28 mouse cellular contexts compared by ENCODE assay signal in genomic region chr2:112861792-112862191, GRCm38 (mm10).
A peak's percentile ranks its signal among the peaks of the same experiment; 100 is the strongest.
DNase-seq lines count a peak whose midpoint lies in the region; ATAC-seq and TF ChIP-seq lines count a peak whose summit lies in the region.
"Had no signal": no experiment of that assay in that cellular context is flagged by ENCODE, and none has a peak within 500 bp of the region (broad histone marks: within the 10 kb centered on the region; RNA-seq: fewer than 3 reads in every experiment).

No protein-coding gene starts in this region.

- no peaks in the 10 kb centered on the region for H3K27me3 ChIP-seq in forebrain, embryonic 14.5 days (replicated peaks; ENCODE audit: control insufficient read depth, insufficient read depth, low read length)
- no peaks in the 10 kb centered on the region for H3K27me3 ChIP-seq in forebrain, embryonic 15.5 days
- H3K27me3 ChIP-seq in heart, embryonic 11.5 days (ENCODE audit: control insufficient read depth, insufficient read depth, low read length), result no peaks in the 10 kb centered on the region
- no peaks in the 10 kb centered on the region for H3K27me3 ChIP-seq in midbrain, embryonic 11.5 days (ENCODE audit: control insufficient read depth, insufficient read depth, low read length)
- no peaks in the 10 kb centered on the region for H3K27me3 ChIP-seq in midbrain, embryonic 14.5 days (ENCODE audit: control insufficient read depth, insufficient read depth, low read length)
- H3K27me3 ChIP-seq in stomach, postnatal 0 days (ENCODE audit: control insufficient read depth, insufficient read depth, low read length), result no peaks in the 10 kb centered on the region
- H3K27me3 ChIP-seq: hindbrain, embryonic 15.5 days; limb, embryonic 15.5 days; lung, embryonic 15.5 days; megakaryocyte, embryonic 14.5 days; neural tube, embryonic 13.5 days had no signal

- H3K4me1 ChIP-seq in forebrain, embryonic 14.5 days (ENCODE audit: control insufficient read depth, insufficient read depth, low read length), result no peaks in the 10 kb centered on the region
- no peaks in the 10 kb centered on the region for H3K4me1 ChIP-seq in forebrain, embryonic 15.5 days
- H3K4me1 ChIP-seq in heart, embryonic 11.5 days (ENCODE audit: control insufficient read depth, insufficient read depth, low read length), result no peaks in the 10 kb centered on the region
- H3K4me1 ChIP-seq in midbrain, embryonic 11.5 days (ENCODE audit: control insufficient read depth, insufficient read depth, low read length), result no peaks in the 10 kb centered on the region
- H3K4me1 ChIP-seq in midbrain, embryonic 14.5 days (ENCODE audit: control insufficient read depth, insufficient read depth, low read length), result peaks cover 4% of the 10 kb centered on the region; the same call in 1 of the 2 replicates
- H3K4me1 ChIP-seq in stomach, postnatal 0 days (replicated peaks; ENCODE audit: control insufficient read depth, insufficient read depth), result no peaks in the 10 kb centered on the region
- H3K4me1 ChIP-seq: embryonic facial prominence, embryonic 10.5 days; heart, embryonic 10.5 days; hindbrain, embryonic 15.5 days; limb, embryonic 15.5 days; lung, embryonic 15.5 days; megakaryocyte, embryonic 14.5 days; neural tube, embryonic 13.5 days had no signal

- no peak for TF ChIP-seq EP300 in stomach, postnatal 0 days (optimal IDR thresholded peaks at IDR 0.05)

- H3K27ac ChIP-seq in forebrain, embryonic 14.5 days (ENCODE audit: low read depth, low read length), result no peak overlapping the region
- H3K27ac ChIP-seq in forebrain, embryonic 15.5 days (replicated peaks), result no peak overlapping the region
- H3K27ac ChIP-seq in heart, embryonic 11.5 days (ENCODE audit: low read depth, low read length), result no peak overlapping the region
- H3K27ac ChIP-seq in midbrain, embryonic 11.5 days (ENCODE audit: low read depth, low read length), result no peak overlapping the region
- H3K27ac ChIP-seq in midbrain, embryonic 14.5 days (replicated peaks; ENCODE audit: low read depth, low read length), result no peak overlapping the region
- no peak overlapping the region for H3K27ac ChIP-seq in stomach, postnatal 0 days (replicated peaks)
- H3K27ac ChIP-seq: embryonic facial prominence, embryonic 10.5 days; heart, embryonic 10.5 days; hindbrain, embryonic 15.5 days; kidney, postnatal 0 days; layer of hippocampus, adult 2 months; limb, embryonic 15.5 days; liver, embryonic 14.5 days; lung, embryonic 15.5 days; neural tube, embryonic 13.5 days had no signal

- H3K9ac ChIP-seq in forebrain, embryonic 14.5 days (ENCODE audit: low read length), result no peak overlapping the region
- no peak overlapping the region for H3K9ac ChIP-seq in forebrain, embryonic 15.5 days (replicated peaks)
- H3K9ac ChIP-seq in heart, embryonic 11.5 days (ENCODE audit: low read depth, low read length), result no peak overlapping the region
- H3K9ac ChIP-seq in midbrain, embryonic 11.5 days (ENCODE audit: low read length), result no peak overlapping the region
- H3K9ac ChIP-seq in midbrain, embryonic 14.5 days (replicated peaks; ENCODE audit: low read length), result no peak overlapping the region
- H3K9ac ChIP-seq in stomach, postnatal 0 days (ENCODE audit: low read length), result no peak overlapping the region
- H3K9ac ChIP-seq: hindbrain, embryonic 15.5 days; limb, embryonic 15.5 days; liver, embryonic 14.5 days; lung, embryonic 15.5 days; neural tube, embryonic 13.5 days had no signal

- no peak for TF ChIP-seq CTCF in stomach, postnatal 0 days (IDR thresholded peaks at IDR 0.05; ENCODE audit: low read depth)

- peak; percentile 19 for DNase-seq in forebrain, embryonic 14.5 days (ENCODE audit: low spot score)
- peak; percentile 35 for DNase-seq in heart, adult 11 months
- peak; percentile 10 for DNase-seq in midbrain, embryonic 11.5 days (ENCODE audit: low spot score, missing footprints)
- no peak for DNase-seq in midbrain, embryonic 14.5 days
- peak; percentile 8 for DNase-seq in right cerebral cortex, postnatal 25 days
- no peak for DNase-seq in stomach, postnatal 0 days (ENCODE audit: low spot score)
- DNase-seq: adrenal gland, postnatal 10 days; cerebellum, adult 9-11 months; kidney, adult 2 months; lung, postnatal 36 days; retina, postnatal 1 day; spleen, adult 18-20 months; thymus, postnatal 14 days had no signal

- no peak overlapping the region for H3K4me2 ChIP-seq in forebrain, embryonic 14.5 days (ENCODE audit: low read length)
- H3K4me2 ChIP-seq in forebrain, embryonic 15.5 days (replicated peaks), result no peak overlapping the region
- H3K4me2 ChIP-seq in heart, embryonic 11.5 days, result no peak overlapping the region
- no peak overlapping the region for H3K4me2 ChIP-seq in midbrain, embryonic 11.5 days
- H3K4me2 ChIP-seq in midbrain, embryonic 14.5 days (ENCODE audit: low read length), result no peak overlapping the region
- H3K4me2 ChIP-seq in stomach, postnatal 0 days (replicated peaks; ENCODE audit: low read depth), result no peak overlapping the region
- H3K4me2 ChIP-seq: hindbrain, embryonic 15.5 days; limb, embryonic 15.5 days; lung, embryonic 15.5 days; neural tube, embryonic 13.5 days had no signal

- no peak overlapping the region for H3K4me3 ChIP-seq in forebrain, embryonic 14.5 days (ENCODE audit: low read depth, low read length)
- no peak overlapping the region for H3K4me3 ChIP-seq in forebrain, embryonic 15.5 days
- no peak overlapping the region for H3K4me3 ChIP-seq in heart, embryonic 11.5 days (ENCODE audit: low read depth, low read length)
- no peak overlapping the region for H3K4me3 ChIP-seq in midbrain, embryonic 11.5 days (ENCODE audit: low read depth, low read length)
- no peak overlapping the region for H3K4me3 ChIP-seq in midbrain, embryonic 14.5 days (replicated peaks; ENCODE audit: low read depth, low read length)
- no peak overlapping the region for H3K4me3 ChIP-seq in stomach, postnatal 0 days (ENCODE audit: low read depth, low read length)
- H3K4me3 ChIP-seq: embryonic facial prominence, embryonic 10.5 days; heart, embryonic 10.5 days; hindbrain, embryonic 15.5 days; layer of hippocampus, adult 2 months; limb, embryonic 15.5 days; lung, embryonic 15.5 days; megakaryocyte, embryonic 14.5 days; myocyte; neural tube, embryonic 13.5 days had no signal

- no peaks in the 10 kb centered on the region for H3K9me3 ChIP-seq in forebrain, embryonic 14.5 days (replicated peaks; ENCODE audit: control insufficient read depth, low read length)
- H3K9me3 ChIP-seq in forebrain, embryonic 15.5 days, result no peaks in the 10 kb centered on the region
- no peaks in the 10 kb centered on the region for H3K9me3 ChIP-seq in heart, embryonic 11.5 days (replicated peaks; ENCODE audit: control insufficient read depth, low read length)
- H3K9me3 ChIP-seq in midbrain, embryonic 11.5 days (ENCODE audit: control insufficient read depth, low read length), result no peaks in the 10 kb centered on the region
- H3K9me3 ChIP-seq in midbrain, embryonic 14.5 days (ENCODE audit: control insufficient read depth, low read length), result no peaks in the 10 kb centered on the region
- no peaks in the 10 kb centered on the region for H3K9me3 ChIP-seq in stomach, postnatal 0 days (ENCODE audit: control insufficient read depth, low read length)
- H3K9me3 ChIP-seq: embryonic facial prominence, embryonic 10.5 days; heart, embryonic 10.5 days; hindbrain, embryonic 15.5 days; limb, embryonic 15.5 days; lung, embryonic 15.5 days; megakaryocyte, embryonic 14.5 days; neural tube, embryonic 13.5 days had no signal

- no peak; the same call in 1 of the 2 replicates for ATAC-seq in forebrain, embryonic 14.5 days
- no peak for ATAC-seq in forebrain, embryonic 15.5 days (replicated peaks)
- ATAC-seq in heart, embryonic 11.5 days (replicated peaks; ENCODE audit: insufficient number of reproducible peaks, low FRiP score, low TSS enrichment), result no peak
- no peak for ATAC-seq in midbrain, embryonic 11.5 days (ENCODE audit: low FRiP score)
- ATAC-seq in midbrain, embryonic 14.5 days (ENCODE audit: low FRiP score, low TSS enrichment), result no peak
- ATAC-seq in stomach, postnatal 0 days (ENCODE audit: low FRiP score, low TSS enrichment), result no peak
- ATAC-seq: activated CD4-positive, CD25-positive, alpha-beta regulatory T cell, adult 4 months; midbrain, embryonic 16.5 days had no signal

- 95% methylated on average over 4 of the region's 4 CpGs for WGBS in forebrain, embryonic 14.5 days
- WGBS in forebrain, embryonic 15.5 days, result 76% methylated on average over 4 of the region's 4 CpGs
- WGBS in heart, embryonic 11.5 days (ENCODE audit: insufficient replicate concordance), result 87% methylated on average over 4 of the region's 4 CpGs
- 96% methylated on average over 4 of the region's 4 CpGs for whole genome bisulfite sequencing in midbrain, embryonic 11.5 days
- 94% methylated on average over 4 of the region's 4 CpGs for WGBS in midbrain, embryonic 14.5 days
- WGBS in stomach, postnatal 0 days, result 95% methylated on average over 4 of the region's 4 CpGs

- H3K36me3 ChIP-seq in forebrain, embryonic 14.5 days (ENCODE audit: control insufficient read depth, insufficient read depth, low read length), result no peaks in the 10 kb centered on the region
- no peaks in the 10 kb centered on the region for H3K36me3 ChIP-seq in forebrain, embryonic 15.5 days
- no peaks in the 10 kb centered on the region for H3K36me3 ChIP-seq in heart, embryonic 11.5 days (ENCODE audit: control insufficient read depth, insufficient read depth, low read length)
- no peaks in the 10 kb centered on the region for H3K36me3 ChIP-seq in midbrain, embryonic 11.5 days (ENCODE audit: control insufficient read depth, insufficient read depth, low read length)
- no peaks in the 10 kb centered on the region for H3K36me3 ChIP-seq in midbrain, embryonic 14.5 days (ENCODE audit: control insufficient read depth, insufficient read depth, low read length)
- H3K36me3 ChIP-seq in stomach, postnatal 0 days (ENCODE audit: control insufficient read depth, insufficient read depth, low read length), result no peaks in the 10 kb centered on the region
- H3K36me3 ChIP-seq: embryonic facial prominence, embryonic 10.5 days; heart, embryonic 10.5 days; hindbrain, embryonic 15.5 days; limb, embryonic 15.5 days; lung, embryonic 15.5 days; neural tube, embryonic 13.5 days had no signal

Comparison
In these comparisons a context has a peak if more than half of its experiments do, and no peak if none do; other contexts are left out.
1. DNase-seq: peak in forebrain, embryonic 14.5 days (single experiment), heart, adult 11 months (single experiment), midbrain, embryonic 11.5 days (single experiment) and right cerebral cortex, postnatal 25 days (single experiment); none in midbrain, embryonic 14.5 days (single experiment) and stomach, postnatal 0 days (single experiment).